Mouse (Mus musculus): ENCODE data around the gene Zfpl1. TPM values are rescaled to one million over a fixed set of nuclear protein-coding genes. Genes with fewer than 3 reads are reported as not detected.
A peak's percentile ranks its signal among the peaks of the same experiment; 100 is the strongest.
"Not testable (repeated sequence)": the region's sequence is repeated elsewhere in the genome, so short reads cannot be mapped to it uniquely, and the experiment has no call there.

Gene Zfpl1
- polyA plus RNA-seq, 1 experiment: 106 TPM

DNA sequence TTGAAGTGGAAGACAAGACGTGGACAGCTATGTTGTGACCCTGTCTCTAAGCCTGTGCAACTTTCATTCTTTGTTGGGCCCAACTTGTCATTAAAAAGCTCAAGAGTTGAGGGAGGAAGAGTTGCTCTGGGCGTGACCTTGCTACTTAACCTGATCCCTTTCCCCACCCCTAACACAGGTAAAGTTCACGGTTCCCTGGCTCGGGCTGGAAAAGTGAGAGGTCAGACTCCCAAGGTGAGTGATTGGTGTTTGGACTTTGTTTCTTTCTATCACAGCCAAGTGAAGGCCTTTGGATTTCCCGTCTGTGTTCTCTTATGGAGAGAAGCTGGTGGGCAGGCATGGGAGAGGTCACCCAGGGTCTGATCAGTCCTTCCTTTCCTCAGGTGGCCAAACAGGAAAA is 25.8 kb downstream of the Zfpl1 start:
- no peak for DNase-seq (ENCODE audit: low read depth)

- no peak for DNase-seq (ENCODE audit: low read depth)
Measured at GRCm38 (mm10) chr19:6058513-6058912, 26.2 kb downstream of the Zfpl1 start.

GRCm38 (mm10) chr19:6057313-6058096 is 27.3 kb downstream of the Zfpl1 start, which contains the start of the genes Mrpl49 and Fau:
Mrpl49 (minus strand) TSS chr19:6057785.
Fau (plus strand) TSS chr19:6057844.
- no peak for DNase-seq (ENCODE audit: low read depth)

DNA sequence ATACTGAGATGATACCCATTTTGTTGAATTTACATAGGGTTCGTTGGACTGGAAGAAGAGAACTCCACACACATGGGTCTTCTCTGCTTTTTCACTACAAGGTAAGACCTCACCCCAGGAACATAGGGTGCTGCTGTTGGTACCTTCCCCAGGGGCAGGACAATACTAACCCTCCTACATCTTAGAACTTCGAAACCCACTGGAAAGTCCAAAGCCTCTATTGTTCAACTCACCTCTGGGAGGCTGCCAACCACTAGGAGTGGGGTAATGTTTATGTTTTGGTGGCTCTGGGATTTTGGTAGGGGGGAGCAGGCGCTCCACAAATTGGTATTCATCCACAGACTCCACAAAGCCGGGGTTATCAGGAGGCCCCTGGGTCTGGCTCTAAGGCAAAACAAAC is 28.1 kb downstream of the Zfpl1 start:
- DNase-seq (ENCODE audit: low read depth): no peak

GRCm38 (mm10) chr19:6054296-6054695 is 30.5 kb downstream of the Zfpl1 start:
- no peak for DNase-seq (ENCODE audit: low read depth)

DNA sequence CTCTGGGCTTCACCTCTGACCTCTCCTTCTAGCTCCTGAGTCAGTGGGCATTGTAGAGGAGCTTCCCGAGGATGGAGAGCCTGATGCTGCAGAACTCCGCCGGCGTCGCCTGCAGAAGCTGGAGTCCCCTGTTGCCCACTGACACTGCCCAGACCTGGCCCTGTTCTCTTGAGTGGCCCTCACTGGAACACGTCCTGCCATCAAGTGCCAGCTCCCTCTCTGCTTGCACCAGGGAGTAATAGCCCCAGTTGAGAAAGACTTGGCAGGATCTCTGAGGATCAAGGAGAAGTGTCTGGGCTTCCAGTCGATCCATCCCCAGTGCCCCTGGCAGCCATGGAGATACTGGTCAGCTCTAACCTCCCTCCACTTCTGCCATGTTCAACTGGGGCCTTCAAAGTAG is 32.2 kb downstream of the Zfpl1 start:
- DNase-seq (ENCODE audit: low read depth): no peak

DNA sequence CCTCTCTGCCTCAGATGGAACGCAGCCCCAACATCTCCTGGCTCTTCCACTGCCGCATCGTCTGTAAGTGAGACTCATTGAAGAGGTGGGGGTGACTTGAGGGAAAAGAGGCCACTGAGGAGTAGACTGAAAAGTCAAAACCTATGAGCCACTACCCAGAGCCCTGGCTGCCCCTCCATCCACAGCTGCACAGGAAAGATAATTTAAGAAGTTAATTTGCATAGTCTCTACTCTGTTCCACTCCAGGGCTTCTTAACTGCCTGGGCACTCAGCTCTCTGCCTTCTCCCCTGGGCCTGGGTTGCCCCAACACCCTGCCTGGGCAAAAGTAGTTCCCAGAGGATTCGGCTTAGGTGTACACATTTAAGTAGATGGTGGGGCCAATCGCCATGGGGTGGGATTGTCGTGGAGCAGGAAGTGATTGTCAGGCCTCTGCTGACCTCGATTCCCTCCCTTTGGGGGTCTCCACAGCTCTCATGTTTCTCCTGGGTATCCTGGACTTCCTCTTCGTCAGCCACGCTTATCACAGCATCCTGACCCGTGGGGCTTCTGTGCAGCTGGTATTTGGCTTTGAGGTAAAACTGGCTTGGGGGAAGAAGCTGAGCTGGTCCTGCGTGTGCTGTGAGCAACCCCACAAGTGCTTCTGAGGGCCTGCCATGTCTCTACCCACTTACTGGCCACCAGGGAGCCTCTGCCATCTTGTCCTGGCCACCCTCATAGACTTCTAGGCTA is 35.9 kb downstream of the Zfpl1 start:
- no peak for DNase-seq (ENCODE audit: low read depth)

- DNase-seq (ENCODE audit: low read depth): no peak
Measured at GRCm38 (mm10) chr19:6047899-6048166, 36.9 kb downstream of the Zfpl1 start.

DNA sequence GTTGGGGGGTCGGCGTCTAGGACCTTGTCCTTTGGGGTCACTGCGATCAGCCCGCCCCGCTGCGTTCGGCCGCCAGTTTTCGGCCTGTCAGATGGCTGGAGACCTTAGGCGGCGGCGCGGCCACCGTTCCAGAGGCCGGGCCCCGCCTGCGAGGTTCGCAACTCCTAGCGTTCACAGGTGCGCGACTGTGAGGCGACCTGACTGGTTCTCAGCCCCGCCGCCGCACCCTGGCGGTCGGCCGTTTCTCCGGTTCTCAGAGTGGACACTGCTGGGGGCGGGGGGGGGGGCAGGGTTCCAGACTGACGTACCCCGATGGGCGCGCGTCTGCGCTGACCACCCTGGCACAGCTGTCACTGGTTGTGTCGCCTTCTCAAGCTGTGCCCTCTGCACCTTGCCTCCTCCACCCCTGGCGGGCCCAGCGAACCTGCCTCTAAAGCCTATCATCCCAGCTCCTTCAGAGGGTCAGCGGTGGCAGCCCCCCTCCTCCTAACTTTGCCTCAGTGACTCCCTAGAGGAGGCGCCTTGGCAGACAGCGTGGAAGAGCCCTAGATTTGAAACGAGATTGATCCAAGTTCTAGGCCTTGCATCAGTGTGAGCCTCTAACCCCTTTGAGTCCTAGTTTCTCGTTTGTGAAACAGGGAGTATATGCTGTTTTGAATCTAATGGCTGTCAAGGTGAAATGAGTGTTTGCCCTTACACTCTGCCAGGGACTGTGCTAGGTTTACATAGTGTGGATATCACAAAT is 37.4 kb downstream of the Zfpl1 start:
- DNase-seq (ENCODE audit: low read depth): no peak

GRCm38 (mm10) chr19:6046294-6047153 is 38.2 kb downstream of the Zfpl1 start, which contains the start of gene Syvn1:
Syvn1 (plus strand) TSS chr19:6046576.
- DNase-seq (ENCODE audit: low read depth): peak; percentile 84

DNA sequence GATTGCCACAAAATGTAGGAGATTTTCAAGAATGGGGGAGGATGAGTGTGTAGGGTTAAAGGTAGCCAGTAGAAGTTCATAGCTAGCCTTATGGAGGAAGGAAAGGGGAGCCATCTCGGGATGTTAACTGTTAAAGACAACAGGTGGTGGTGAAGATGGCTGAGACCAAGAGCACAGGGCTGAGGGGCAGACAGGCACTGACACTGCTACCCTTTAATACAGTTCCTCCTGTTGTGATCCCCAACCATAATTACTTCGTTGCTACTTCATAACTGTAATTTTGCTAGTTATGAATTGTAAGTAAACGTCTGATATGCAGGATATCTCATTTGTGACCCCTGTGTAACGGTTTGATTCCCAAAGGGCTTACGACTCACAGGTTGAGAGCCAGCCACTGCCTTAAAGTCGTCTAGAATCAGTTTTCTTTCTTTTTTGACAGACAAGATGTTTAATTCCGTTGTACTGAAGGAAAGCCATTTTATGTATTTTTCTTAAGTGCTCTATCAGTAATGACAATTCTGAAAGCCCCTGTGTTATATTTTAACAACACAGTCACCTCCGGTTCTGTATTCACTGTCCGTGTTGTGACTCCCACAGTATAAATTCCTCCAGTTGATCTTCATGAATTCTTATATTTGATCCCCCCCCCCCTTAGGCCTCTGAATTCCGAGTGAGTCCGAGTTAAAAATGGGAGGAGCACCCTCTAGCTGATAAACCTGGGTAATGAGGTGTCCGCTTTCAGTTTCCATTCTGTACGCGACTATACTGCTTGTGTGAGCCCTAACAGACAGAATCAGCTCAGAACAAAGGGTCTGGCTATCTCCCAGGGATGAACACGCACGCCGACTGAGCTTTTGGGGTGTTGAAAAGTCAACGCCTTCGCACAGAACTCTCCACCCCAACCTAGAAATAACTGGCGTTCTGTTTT is 39.1 kb downstream of the Zfpl1 start:
- DNase-seq (ENCODE audit: low read depth): no peak

DNA sequence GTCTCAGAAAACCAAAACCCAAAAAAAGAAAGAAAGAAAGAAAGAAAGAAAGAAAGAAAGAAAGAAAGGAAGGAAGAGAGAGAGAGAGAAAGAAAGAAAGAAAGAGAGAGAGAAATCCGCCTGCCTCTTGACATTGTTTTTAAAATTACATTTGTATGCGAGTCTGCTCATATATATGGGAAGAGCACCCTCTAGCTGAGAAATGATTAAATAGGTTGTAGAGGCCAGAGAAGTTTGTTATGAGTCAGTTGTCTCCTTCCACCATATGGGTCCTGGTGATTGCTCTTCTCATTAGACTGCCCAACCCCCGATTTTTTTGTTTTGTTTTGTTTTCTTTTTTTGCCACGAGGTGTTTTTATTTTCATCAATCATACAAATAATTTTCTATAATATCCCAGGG is 40.7 kb downstream of the Zfpl1 start:
- not testable (repeated sequence) for DNase-seq (ENCODE audit: low read depth)

DNA sequence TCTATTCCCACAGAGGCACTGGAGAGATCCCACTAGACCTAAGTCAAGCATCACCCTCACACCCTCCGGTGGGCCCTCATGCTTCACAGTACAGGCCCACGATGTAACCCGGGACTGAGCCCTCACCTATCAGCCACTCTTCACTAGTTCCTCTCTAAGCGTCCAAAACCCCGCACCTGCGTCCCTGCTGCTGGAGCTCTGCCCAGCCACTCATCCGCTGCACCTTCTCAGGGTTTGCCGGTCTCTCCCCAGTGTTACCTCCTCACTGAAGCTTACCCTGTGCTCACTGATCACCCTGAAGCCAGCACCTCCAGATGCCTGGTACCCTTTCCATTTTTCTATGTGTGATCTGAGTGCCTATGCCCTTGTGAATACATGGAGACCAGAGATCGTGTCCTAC is 42.5 kb downstream of the Zfpl1 start:
- DNase-seq (ENCODE audit: low read depth): no peak

DNA sequence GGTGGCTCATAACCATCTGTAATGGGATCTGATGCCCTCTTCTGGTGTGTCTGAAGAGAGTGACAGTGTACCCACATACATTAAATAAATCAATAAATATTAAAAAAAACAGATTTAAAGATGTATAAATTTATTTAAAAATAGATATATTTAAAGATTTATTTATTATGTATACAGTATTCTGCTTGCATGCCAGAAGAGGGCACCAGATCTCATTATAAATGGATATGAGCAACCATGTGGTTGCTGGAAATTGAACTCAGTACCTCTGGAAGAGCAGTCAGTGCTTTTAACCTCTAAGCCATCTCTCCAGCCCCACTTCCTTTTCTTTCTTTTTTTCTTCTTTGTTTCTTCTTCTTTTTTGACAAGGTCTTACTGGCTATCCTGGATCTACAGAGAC is 44.8 kb downstream of the Zfpl1 start:
- no peak for DNase-seq (ENCODE audit: low read depth)

DNA sequence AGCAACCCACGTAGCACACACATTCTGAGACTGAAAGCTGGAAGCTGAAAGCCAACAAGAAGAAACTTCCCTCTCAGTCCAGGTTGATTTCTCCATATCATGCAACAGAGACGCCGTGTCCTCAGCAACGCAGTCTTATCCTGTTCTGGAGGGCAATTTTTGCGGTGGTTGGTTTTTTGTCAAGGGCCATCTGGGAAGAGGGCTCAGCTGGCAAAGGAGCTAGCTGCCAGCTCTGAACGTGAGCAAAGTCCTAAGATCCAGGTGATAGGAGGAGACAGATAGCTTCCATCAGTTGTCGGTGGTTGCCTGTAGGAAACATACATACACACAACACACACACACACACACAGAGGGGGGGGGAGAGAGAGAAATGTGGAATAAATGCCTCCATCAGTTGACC is 46.4 kb downstream of the Zfpl1 start:
- DNase-seq (ENCODE audit: low read depth): no peak

DNA sequence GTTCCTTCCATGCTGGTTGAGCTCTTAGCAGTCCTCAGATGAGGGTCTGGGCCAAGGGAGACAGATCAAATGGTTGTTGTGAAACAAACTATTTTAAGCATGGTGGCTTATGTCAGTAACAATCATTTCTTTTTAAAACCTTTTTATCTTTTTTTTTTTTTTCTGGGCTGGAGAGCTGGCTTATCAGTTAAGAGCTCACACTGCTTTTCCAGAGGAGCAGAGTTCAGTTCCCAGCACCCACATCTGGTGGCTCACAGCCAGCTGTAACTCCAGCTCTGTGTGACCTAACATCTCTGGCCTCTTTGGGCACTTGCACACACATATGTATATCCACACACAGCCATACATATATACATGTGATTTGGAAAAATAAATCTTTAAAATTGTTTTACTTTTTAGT is 47.1 kb downstream of the Zfpl1 start:
- DNase-seq (ENCODE audit: low read depth): no peak

DNA sequence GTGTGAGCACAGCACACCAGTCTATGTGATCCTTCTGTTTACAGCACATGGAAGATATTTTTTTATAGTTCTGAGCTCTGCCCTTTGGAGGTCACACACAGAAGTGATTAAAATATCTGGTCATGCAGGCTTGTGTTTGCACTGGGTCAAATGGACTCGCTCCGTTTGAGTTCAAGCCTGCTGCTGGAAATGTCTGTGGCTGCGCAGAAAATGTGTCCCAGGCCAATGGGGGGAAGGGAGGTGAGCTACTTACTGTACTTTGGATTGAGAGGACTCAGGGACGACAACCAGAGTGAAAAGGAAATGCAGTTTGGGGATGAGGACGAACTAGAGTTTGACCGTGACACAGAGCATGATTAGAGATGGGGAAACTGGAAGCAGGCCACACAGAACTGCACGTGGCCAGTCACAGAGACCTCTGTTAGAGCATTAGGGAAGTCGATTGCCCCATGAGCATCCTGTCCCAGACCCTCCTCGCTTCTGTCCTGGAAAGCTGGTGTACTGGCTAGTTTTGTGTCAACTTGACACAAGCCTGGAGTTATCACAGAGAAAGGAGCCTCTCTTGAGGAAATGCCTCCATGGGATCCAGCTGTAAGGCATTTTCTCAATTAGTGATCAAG is 48.7 kb downstream of the Zfpl1 start:
- no peak for DNase-seq (ENCODE audit: low read depth)
